Mouse (Mus musculus) cortical plate, adult 2 months (tissue): ENCODE data around the gene Spire2. TPM values are rescaled to one million over a fixed set of nuclear protein-coding genes. Genes with fewer than 3 reads are reported as not detected.
A peak's percentile ranks its signal among the peaks of the same experiment; 100 is the strongest.

Source experiments
- H3K27ac ChIP-seq: fragments of 200-500 bp; 2 replicates; pipeline ENCODE4 v1.5.1; 2012; ENCODE audit warnings: low read length, control low read depth, inconsistent platforms; ENCODE audit not compliant: insufficient read depth
- H3K4me1 ChIP-seq: fragments of 200-500 bp; 2 replicates; pipeline ENCODE4 v1.6.1; 2011; ENCODE audit warnings: low read length; ENCODE audit not compliant: control insufficient read depth, insufficient read depth
- H3K4me3 ChIP-seq: fragments of 200-500 bp; 2 replicates; pipeline ENCODE4 v1.5.1; 2011; ENCODE audit warnings: mild to moderate bottlenecking, low read length, control low read depth; ENCODE audit not compliant: insufficient read depth
- CTCF ChIP-seq: fragments of 200-500 bp; IDR thresholded peaks from 2 replicates; pipeline ENCODE4 v1.5.1; 2011; ENCODE audit warnings: mild to moderate bottlenecking, control low read depth, low read length; ENCODE audit not compliant: insufficient read depth; ENCODE audit errors: extremely low read depth
- POLR2A ChIP-seq: fragments of 200-500 bp; IDR thresholded peaks from 2 replicates; pipeline ENCODE4 v1.6.1; 2011; ENCODE audit warnings: mild to moderate bottlenecking, low read length, control low read depth; ENCODE audit not compliant: insufficient read depth; ENCODE audit errors: extremely low read depth
- polyA plus RNA-seq: library from polyadenylated mRNA; depleted of rRNA; stranded (reverse); fragments of >200 nt; gene quantifications from 2 replicates; pipeline ENCODE4 v1.2.3, GENCODE M21; 2012

Gene Spire2
- polyA plus RNA-seq, 1 experiment: 18.9 TPM

GRCm38 (mm10) chr8:123345135-123345534, 12.6 kb downstream of the Spire2 start:
- Histone ChIP-seq H3K4me1 (0 out of 2 replicates have a peak, but pooled peaks cover 2% of the 10 kb centered on the region), H3K27ac (no peak overlapping the region), H3K4me3 (no peak overlapping the region)
- no peak for TF ChIP-seq CTCF
- no peak for TF ChIP-seq POLR2A

- Histone ChIP-seq H3K4me1 (0 out of 2 replicates have a peak, but pooled peaks cover 2% of the 10 kb centered on the region), H3K4me3 (no peak overlapping the region), H3K27ac (no peak overlapping the region)
- no peak for TF ChIP-seq CTCF
- TF ChIP-seq POLR2A: no peak
Observed at GRCm38 (mm10) chr8:123345856-123346255, 13.3 kb downstream of the Spire2 start.

- no peak for TF ChIP-seq POLR2A
- no peak for TF ChIP-seq CTCF
- H3K4me1 ChIP-seq: 0 out of 2 replicates have a peak, but pooled peaks cover 2% of the 10 kb centered on the region
- no peak overlapping the region for H3K4me3 ChIP-seq
- H3K27ac ChIP-seq: no peak overlapping the region
Observed at GRCm38 (mm10) chr8:123347293-123347692, 14.8 kb downstream of the Spire2 start.

GRCm38 (mm10) chr8:123348237-123348843, 15.8 kb downstream of the Spire2 start:
- H3K4me1 ChIP-seq: no peaks in the 10 kb centered on the region
- H3K4me3 ChIP-seq: no peak overlapping the region
- no peak for TF ChIP-seq CTCF
- TF ChIP-seq POLR2A: no peak
- H3K27ac ChIP-seq: no peak overlapping the region

- Histone ChIP-seq H3K4me1 (no peaks in the 10 kb centered on the region), H3K4me3 (no peak overlapping the region), H3K27ac (no peak overlapping the region)
- TF ChIP-seq CTCF: no peak
- TF ChIP-seq POLR2A: no peak
Observed at GRCm38 (mm10) chr8:123349073-123349472, 16.6 kb downstream of the Spire2 start.

GRCm38 (mm10) chr8:123352118-123352517, 19.6 kb downstream of the Spire2 start:
- Histone ChIP-seq H3K4me1 (no peaks in the 10 kb centered on the region), H3K4me3 (no peak overlapping the region), H3K27ac (no peak overlapping the region)
- no peak for TF ChIP-seq POLR2A
- TF ChIP-seq CTCF: no peak

GRCm38 (mm10) chr8:123352786-123353185, 20.3 kb downstream of the Spire2 start:
- TF ChIP-seq CTCF (peak; percentile 74), POLR2A (no peak)
- H3K4me3 ChIP-seq: no peak overlapping the region

GRCm38 (mm10) chr8:123353216-123353615, 20.7 kb downstream of the Spire2 start:
- TF ChIP-seq POLR2A (no peak), CTCF (no peak)
- no peak overlapping the region for H3K27ac ChIP-seq
- no peak overlapping the region for H3K4me3 ChIP-seq
- no peaks in the 10 kb centered on the region for H3K4me1 ChIP-seq

More at GRCm38 (mm10) chr8:123352786-123353185, 20.3 kb downstream of the Spire2 start:
- Histone ChIP-seq H3K27ac (no peak overlapping the region), H3K4me1 (no peaks in the 10 kb centered on the region)

- Histone ChIP-seq H3K4me3 (no peak overlapping the region), H3K4me1 (no peaks in the 10 kb centered on the region), H3K27ac (no peak overlapping the region)
- TF ChIP-seq POLR2A: no peak
- TF ChIP-seq CTCF: peak; percentile 99
Observed at GRCm38 (mm10) chr8:123361082-123361739, 28.7 kb downstream of the Spire2 start.
